Mouse (Mus musculus) NIH3T3 (cell line): Measurements from ENCODE around the gene Olfr983.
A peak's percentile ranks its signal among the peaks of the same experiment; 100 is the strongest.

Experiments
- DNase-seq: peaks from one replicate; pipeline ENCODE4 v3.0.0-alpha.2; 2012; ENCODE audit warnings: low read depth

Olfr983 gene

DNA sequence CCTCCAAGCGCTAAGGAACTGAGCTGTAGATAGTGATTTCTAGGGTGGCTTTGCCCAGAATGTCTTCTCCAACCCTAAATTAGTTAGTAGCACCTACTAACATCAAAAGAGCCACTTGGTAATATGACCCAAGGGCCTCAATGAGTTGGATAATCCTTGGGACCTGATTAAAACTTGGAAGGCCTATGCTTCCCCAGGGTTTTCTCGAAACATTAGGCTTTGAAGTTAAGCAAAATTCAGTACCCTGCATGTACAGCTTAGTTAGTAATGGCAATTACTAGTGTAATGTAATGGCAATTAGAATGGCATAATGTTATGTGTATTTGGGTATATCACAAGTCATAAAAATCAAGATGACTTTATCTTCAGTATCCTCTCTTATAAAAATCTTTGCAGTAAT is at the start of gene Olfr983:
Olfr983 (minus strand) TSS at position 101 of the 400 bp plus-strand sequence.
- DNase-seq, result no peak

GRCm38 (mm10) chr9:40141544-40141943 is 48.1 kb upstream of the Olfr983 start:
- no peak for DNase-seq

GRCm38 (mm10) chr9:40139484-40139883 is 46.1 kb upstream of the Olfr983 start:
- no peak for DNase-seq

- no peak for DNase-seq
Measured at GRCm38 (mm10) chr9:40136987-40137688, 43.7 kb upstream of the Olfr983 start.

GRCm38 (mm10) chr9:40130556-40130955 is 37.2 kb upstream of the Olfr983 start:
- no peak for DNase-seq

DNA sequence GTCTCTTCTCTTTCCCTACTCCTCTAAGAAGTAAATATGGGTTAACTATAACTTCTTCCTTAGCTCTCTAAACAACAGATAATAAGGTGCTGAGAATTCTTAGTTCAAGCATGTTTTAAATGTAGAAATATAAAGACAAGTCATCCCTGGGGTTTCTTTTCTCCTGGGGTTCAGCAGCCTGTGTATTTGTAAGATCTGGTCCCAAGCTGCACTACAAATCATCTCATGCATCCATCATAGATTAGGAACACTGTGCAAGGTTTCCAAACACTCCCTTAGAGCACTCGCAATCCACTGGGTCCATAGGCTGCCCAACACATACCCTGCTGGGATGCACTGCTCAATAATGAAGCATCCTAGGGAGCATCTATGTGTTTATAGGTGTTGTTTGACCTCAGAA is 36.7 kb upstream of the Olfr983 start, which contains the start of gene Olfr985:
Olfr985 (minus strand) TSS at position 101 of the 400 bp plus-strand sequence.
- DNase-seq, result no peak

DNA sequence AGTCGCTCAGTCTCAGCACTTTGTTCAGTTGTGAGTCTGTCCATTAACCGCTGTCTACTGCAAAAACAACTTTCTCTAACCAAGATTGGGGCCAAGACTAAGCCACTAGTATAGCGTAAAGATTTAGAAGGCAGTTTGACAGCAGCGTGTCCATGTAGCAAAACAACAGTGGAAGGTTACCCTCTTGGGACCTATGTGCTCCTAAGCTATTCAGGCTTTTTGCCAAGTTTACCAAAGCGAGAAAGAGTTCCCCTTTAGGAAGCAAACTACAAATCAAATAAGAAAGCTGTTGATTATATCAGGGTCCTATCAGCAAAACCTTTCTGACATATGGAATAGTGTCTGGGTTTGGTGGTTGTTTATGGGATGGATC is 23.9 kb upstream of the Olfr983 start:
- no peak for DNase-seq

GRCm38 (mm10) chr9:40116645-40117286 is 23.4 kb upstream of the Olfr983 start:
- DNase-seq, result no peak

GRCm38 (mm10) chr9:40114106-40114505 is 20.7 kb upstream of the Olfr983 start, which contains the start of gene Olfr984:
Gene Olfr984 (minus strand): TSS chr9:40114206.
- no peak for DNase-seq

DNA sequence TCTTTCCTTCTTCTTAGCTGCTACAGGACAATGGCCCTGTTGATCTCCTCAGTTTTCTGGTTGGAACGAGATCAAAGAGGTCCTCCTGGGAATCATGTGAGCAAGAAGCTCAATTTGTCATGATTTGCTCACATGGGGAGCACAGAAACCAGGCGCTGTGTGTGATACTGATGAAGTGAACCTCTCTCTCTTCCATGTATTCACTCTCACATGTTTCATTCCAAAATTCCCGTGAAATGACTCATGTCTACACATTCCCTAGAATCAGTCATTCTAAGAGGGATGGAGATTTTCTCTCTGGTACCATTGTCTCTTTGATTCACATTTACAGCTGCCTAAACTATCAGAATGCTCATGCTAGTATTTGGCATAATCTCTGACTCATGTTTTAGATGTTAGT is 1.4 kb upstream of the Olfr983 start:
- peak; percentile 38 for DNase-seq

- DNase-seq, result no peak
Measured at GRCm38 (mm10) chr9:40073529-40073928, 19.9 kb downstream of the Olfr983 start, which contains the start of gene Olfr982. Gene Olfr982 (plus strand): TSS chr9:40073829.

DNA sequence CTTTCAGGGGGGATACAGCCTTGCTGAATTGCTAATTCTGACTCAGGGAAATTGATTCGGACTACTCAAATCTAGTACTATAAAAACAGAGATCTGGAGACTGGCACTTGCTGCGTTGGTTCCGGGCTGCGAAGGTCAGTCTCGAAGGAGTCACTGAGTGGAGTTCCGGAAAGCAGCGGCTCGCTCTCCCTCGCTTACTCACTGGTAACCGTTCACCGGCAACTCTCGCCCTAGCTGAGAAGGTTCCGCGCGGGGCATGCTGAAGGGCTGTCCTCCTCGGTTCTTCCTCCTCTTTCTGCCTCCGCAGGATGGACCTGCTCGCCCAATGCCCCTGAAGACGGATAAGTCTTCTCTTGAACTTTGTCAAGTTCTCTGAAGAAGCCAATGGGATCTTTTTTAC is 43.3 kb downstream of the Olfr983 start:
- DNase-seq, result no peak
